Mouse (Mus musculus) heart, postnatal 25 days (tissue): ENCODE data around the gene Lin28a. TPM values are rescaled to one million over a fixed set of nuclear protein-coding genes. Genes with fewer than 3 reads are reported as not detected.
A peak's percentile ranks its signal among the peaks of the same experiment; 100 is the strongest.
"Not testable (repeated sequence)": the region's sequence is repeated elsewhere in the genome, so short reads cannot be mapped to it uniquely, and the experiment has no call there.

ENCODE experiments used
- DNase-seq: peaks from one replicate; pipeline ENCODE4 v3.0.0; 2022; ENCODE audit warnings: low spot score
- intact Hi-C: fragments of 180-260 bp; cut with DNase I; formaldehyde crosslinking; loops from one replicate; pipeline ENCODE4 v1.15.1; 2025
- total RNA-seq, 2 experiments: library from RNA; stranded (reverse); gene quantifications; 2 replicates each; pipeline ENCODE4 v1.2.3; 2021

Lin28a gene
- total RNA-seq, 2 experiments from 2014 or later, result not detected

DNA sequence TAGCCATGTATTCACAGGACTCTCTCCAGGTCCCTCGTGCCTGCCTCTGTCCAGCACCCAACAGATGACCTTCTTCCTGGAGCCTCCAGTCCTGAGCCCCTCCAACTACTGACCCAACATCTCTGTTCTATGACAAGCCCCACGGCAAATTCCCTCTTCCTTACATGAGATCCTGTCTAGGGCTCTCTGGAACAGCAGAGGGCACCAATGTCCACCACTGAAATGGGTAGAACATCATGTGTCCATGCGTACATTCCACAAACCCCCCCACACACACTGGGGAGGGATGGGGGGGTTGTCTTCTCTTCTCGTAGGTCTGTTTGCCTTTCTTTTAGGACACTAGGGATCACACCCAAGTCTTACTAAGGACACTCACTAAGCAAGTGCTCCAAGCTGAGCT is 28.6 kb downstream of the Lin28a start:
- DNase-seq, result no peak
- intact Hi-C loops, result no loop called here

DNA sequence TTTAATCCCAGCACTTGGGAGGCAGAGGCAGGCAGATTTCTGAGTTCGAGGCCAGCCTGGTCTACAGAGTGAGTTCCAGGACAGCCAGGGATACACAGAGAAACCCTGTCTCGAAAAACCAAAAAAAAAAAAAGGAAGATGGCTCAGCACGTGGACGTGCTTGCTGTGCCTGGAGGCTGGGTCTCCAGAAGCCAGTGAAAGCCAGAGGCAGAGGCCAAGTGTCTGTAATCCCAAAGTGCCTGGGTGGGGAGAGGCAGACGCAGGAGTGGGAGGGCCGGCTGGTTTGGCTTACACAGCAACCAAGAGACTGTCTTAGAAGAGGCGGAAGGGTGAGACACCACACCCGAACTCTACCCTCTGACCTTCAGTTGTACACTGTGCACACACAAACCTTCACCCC is 30.4 kb downstream of the Lin28a start:
- intact Hi-C loops, DNase-seq: not testable (repeated sequence)

- intact Hi-C loops, result no loop called here
- DNase-seq, result no peak
Measured at GRCm38 (mm10) chr4:133982936-133983335, 35.7 kb downstream of the Lin28a start.

DNA sequence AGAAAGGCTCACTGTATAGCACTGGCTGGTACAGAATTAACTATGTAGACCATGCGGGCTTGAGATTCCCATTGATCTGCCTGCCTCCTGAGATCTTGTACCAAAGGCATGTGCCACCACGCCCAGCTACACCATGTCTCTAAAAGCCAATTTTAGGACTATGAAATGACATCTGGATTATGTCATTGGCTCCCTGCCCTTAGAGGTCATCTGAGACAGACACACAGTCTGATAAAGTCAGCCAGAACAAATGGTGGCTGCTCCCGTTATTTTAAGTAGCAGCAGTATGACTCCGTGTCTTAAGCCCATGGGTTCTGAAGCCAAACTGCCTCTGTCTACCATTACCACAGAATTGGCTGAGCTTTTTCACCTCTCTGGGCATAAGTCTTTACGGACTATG is 38.1 kb downstream of the Lin28a start:
- intact Hi-C loops, result no loop called here
- no peak for DNase-seq

- intact Hi-C loops, result no loop called here
- DNase-seq, result no peak
Measured at GRCm38 (mm10) chr4:133978021-133978711, 40.5 kb downstream of the Lin28a start.

DNA sequence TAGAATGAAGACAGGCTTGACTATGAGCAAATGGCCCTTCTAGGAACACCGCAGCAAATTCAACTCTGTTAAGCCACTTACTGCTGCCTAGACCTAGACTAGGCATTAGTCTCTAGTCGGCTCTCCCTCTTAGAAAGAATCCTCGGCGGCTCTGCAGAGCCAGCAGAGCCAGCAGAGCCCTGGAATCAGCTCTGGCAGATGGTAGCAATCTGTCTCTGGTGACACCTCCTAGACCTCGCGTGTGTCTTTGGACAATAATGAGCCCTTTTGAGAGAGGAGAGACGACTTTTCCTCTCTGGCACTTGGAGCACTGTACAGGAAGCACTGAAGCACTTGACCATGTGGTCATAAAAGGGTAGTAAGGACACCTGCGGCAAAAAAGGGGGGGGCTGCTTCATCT is 46.9 kb downstream of the Lin28a start:
- no peak for DNase-seq
- intact Hi-C loops, result no loop called here

DNA sequence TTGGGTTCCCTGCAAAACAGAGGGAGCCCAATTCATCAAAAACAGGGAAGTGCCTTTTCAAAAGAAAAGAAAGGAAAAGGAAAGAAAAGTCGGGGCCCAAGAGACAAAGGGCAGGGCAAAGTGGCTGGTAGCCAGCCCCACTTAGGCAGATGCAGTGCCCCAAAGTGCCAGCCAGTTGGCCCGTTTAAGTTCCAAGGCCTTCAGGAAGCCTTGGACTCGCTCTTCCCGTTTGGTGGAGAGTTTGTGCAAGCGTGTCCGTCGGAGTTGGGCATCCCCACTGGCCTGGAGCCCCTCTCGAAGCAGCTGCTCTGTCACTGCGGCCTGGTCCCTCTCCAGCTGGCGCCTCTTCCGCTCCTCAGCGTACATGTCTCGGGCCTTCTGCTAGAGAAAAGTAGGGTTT is 47.8 kb downstream of the Lin28a start:
- DNase-seq, result no peak
- intact Hi-C loops, result no loop called here

- no peak for DNase-seq
- intact Hi-C loops, result no loop called here
Measured at GRCm38 (mm10) chr4:133970196-133970595, 48.4 kb downstream of the Lin28a start.

DNA sequence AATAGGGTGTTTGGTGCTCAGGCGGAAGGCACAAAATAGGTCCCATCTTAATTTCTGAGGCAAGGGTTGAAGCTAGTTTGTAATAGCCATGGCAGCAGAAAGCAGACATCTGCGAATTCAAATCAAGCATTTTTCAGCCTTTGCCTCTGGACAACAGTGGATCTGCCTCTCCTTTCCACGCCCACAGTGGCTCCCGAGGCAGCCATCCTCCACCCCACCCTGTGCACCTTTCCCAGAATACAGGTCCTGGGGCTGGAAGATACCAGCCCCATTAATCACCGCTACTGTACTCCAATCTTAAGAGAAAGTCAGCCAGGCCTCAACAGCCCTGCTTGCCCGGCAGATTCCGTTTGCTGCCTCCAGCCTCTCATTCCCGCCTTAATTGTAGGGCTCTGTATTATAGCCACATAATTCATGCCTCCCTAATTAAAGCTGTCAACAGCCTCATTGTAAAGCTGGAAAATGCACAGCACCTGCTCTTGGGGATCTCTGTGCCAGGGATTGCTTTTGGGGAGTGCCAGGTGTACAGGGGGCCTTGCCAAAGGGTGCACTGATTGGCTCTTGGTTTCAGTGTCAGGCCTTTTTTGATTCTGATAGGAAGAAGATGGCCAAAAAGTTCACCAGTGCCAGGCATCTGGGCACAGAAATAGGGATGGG is 49.4 kb downstream of the Lin28a start:
- DNase-seq, result no peak
- intact Hi-C loops, result loop anchor here (2.0 to 5.0 kb wide), 2 partner anchors 30 to 37 kb away; no protein-coding TSS in a partner anchor

GRCm38 (mm10) chr4:133968150-133968921 is 50.3 kb downstream of the Lin28a start, which contains the start of gene Hmgn2:
Gene Hmgn2 (minus strand): TSS chr4:133968650.
- intact Hi-C loops, result loop anchor here (2.0 to 5.0 kb wide), 2 partner anchors 30 to 36 kb away; no protein-coding TSS in a partner anchor
- DNase-seq, result peak; percentile 7

GRCm38 (mm10) chr4:133967866-133968149 is 50.8 kb downstream of the Lin28a start:
- DNase-seq, result peak; percentile 76
- intact Hi-C loops, result loop anchor here (2.0 to 5.0 kb wide), 2 partner anchors 31 to 36 kb away; no protein-coding TSS in a partner anchor

- intact Hi-C loops, result loop anchor here (5.0 kb wide), 1 partner anchor 35 kb away; no protein-coding TSS in a partner anchor
- DNase-seq, result peak; percentile 95
Measured at GRCm38 (mm10) chr4:133967138-133967865, 51.3 kb downstream of the Lin28a start.

DNA sequence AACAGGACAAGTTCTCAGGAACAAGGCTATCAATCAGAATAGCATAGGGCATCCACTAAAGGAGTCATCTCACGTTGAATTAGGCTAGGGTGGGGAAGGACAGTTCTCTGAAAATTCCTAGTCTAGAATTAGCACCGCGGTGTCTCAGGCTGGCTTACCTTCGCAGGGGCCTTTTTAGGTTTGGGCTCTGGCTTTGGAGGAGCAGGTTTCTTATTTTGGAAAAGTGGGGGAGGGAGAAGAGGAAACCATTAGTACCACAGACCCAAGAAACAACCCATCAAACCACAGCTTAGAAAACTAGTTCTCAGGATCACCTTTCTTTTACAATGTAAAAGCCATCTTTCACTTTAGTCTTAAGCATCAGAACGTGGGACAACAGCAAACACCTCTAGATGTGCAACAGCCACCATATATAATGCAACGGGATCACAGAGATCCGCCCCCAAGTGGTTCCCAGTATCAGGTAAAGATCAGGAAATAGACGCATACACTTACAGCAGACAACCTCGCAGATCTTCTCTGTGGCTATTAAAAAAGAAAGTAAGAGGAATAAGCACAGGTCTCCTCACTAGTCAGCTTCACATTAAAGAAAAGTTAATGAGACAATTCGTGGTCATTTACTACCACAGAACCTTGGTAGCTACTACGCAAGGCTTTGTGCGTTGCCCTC is 52.2 kb downstream of the Lin28a start:
- no peak for DNase-seq
- intact Hi-C loops, result loop anchor here (5.0 kb wide), 1 partner anchor 34 kb away; no protein-coding TSS in a partner anchor

DNA sequence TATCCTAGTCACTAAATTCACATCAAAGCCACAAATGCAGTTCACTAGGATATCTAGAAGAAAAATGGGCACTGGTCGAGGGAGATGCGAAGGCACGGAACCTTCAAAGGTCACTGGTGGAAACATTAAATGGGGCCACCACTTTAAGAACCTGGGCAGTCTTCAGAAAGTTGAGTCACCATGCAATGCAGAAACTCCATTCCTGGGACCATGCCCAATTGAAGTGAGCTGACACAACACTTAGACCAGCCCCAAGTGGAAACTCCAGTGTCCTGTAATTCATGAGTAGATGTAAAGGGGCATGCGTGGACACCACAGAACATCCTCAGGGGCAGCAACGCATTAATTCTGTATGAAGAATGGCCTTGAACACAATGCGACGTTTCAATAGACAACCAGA is 56.1 kb downstream of the Lin28a start:
- intact Hi-C loops, result no loop called here
- no peak for DNase-seq

DNA sequence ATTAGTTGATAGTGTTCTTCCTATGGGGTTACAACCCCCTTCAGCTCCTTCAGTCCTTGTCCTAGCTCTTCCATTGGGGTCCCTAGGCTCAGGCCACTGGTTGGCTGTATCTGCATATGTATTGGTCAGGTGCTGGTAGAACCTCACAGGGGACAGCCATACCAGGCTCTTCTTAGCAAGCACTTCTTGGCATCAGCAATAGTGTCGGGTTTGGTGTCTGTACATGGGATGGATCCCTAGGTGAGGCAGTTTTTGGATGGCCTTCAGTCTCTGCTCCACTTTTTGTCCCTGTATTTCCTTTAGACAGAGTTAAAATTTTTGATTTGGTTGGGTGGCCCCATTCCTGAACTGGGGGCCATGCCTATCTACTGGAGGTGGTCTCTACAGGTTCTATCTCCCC is 59.8 kb downstream of the Lin28a start:
- DNase-seq, result no peak
- intact Hi-C loops, result no loop called here

GRCm38 (mm10) chr4:133956358-133956757 is 62.3 kb downstream of the Lin28a start:
- no peak for DNase-seq
- intact Hi-C loops, result no loop called here
